Mouse (Mus musculus) cortical plate, adult 2 months (tissue): ENCODE measurements around the gene Cd19. TPM values are rescaled to one million over a fixed set of nuclear protein-coding genes. Genes with fewer than 3 reads are reported as not detected.
A peak's percentile ranks its signal among the peaks of the same experiment; 100 is the strongest.

Experiments used
- H3K27ac ChIP-seq: fragments of 200-500 bp; 2 replicates; pipeline ENCODE4 v1.5.1; 2012; ENCODE audit warnings: low read length, control low read depth, inconsistent platforms; ENCODE audit not compliant: insufficient read depth
- H3K4me1 ChIP-seq: fragments of 200-500 bp; 2 replicates; pipeline ENCODE4 v1.6.1; 2011; ENCODE audit warnings: low read length; ENCODE audit not compliant: control insufficient read depth, insufficient read depth
- H3K4me3 ChIP-seq: fragments of 200-500 bp; 2 replicates; pipeline ENCODE4 v1.5.1; 2011; ENCODE audit warnings: mild to moderate bottlenecking, low read length, control low read depth; ENCODE audit not compliant: insufficient read depth
- CTCF ChIP-seq: fragments of 200-500 bp; IDR thresholded peaks from 2 replicates; pipeline ENCODE4 v1.5.1; 2011; ENCODE audit warnings: mild to moderate bottlenecking, control low read depth, low read length; ENCODE audit not compliant: insufficient read depth; ENCODE audit errors: extremely low read depth
- POLR2A ChIP-seq: fragments of 200-500 bp; IDR thresholded peaks from 2 replicates; pipeline ENCODE4 v1.6.1; 2011; ENCODE audit warnings: mild to moderate bottlenecking, low read length, control low read depth; ENCODE audit not compliant: insufficient read depth; ENCODE audit errors: extremely low read depth
- polyA plus RNA-seq: library from polyadenylated mRNA; depleted of rRNA; stranded (reverse); fragments of >200 nt; gene quantifications from 2 replicates; pipeline ENCODE4 v1.2.3, GENCODE M21; 2012

Gene Cd19
- polyA plus RNA-seq, 1 experiment: 0.79 TPM

DNA sequence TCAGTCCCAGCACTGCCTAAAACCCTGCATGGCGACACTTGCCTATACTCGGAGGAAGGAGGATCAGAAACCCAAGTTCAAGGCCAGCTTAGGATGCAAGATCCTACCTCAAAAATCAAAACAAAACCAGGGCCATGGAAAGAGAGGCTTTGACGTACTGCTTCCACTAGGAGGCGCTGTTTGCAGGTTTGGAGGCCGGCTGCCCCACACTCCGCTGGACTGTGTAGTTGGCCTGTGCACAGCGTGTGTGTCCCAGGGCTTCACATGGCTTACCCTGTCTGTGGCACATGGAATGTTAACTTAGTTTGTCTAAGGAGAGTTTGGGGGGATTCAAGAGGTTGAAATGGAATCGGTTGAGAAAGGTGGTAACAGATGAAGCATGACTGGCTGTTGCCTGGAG lies 22.2 kb upstream of the Cd19 start:
- peak; percentile 64 for TF ChIP-seq CTCF
- no peak for TF ChIP-seq POLR2A
- H3K4me3 ChIP-seq: no peak overlapping the region
- H3K4me1 ChIP-seq: no peaks in the 10 kb centered on the region
- H3K27ac ChIP-seq: no peak overlapping the region

DNA sequence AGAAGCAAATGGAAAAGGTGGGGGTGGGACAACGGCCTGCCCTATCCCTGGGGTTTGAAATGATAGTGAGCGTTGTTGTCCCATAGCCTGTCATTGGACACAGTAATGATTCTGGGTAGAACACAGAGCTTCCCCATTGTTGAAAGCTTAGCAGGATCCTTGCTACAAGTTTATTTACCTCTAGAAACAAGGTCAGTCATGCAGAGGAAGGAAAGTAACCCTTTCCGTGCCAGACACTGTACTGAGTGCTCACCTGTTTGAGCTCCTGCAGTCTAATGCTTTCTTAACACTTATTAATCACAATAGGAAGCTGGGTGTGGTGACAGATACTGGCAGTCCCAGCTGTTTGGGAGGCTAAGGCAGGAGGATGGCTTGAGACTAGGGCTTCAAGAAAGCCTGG lies 21.1 kb upstream of the Cd19 start:
- no peak overlapping the region for H3K4me3 ChIP-seq
- H3K27ac ChIP-seq: no peak overlapping the region
- H3K4me1 ChIP-seq: no peaks in the 10 kb centered on the region
- TF ChIP-seq CTCF (no peak), POLR2A (no peak)

DNA sequence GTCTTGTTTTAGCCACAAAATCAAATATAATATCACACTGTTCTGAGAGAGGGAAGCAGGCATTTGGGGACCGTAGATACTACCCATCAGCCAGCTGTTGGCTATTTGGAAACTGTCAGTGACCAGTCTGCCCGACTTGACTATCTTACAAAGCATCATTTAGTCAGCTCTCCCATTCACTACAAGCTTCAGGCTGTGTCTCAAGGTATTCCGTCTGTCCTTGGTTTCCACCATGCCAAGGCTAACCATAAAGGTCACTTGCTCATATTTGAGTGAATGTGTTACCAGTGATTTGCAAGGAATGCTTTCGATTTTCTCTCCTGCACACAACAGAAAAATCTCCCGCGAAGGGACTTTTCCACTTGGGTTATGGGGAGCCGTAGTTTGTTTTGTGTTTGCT lies 20.0 kb upstream of the Cd19 start:
- no peak overlapping the region for H3K27ac ChIP-seq
- TF ChIP-seq CTCF: no peak
- TF ChIP-seq POLR2A: no peak
- peaks cover under 1% of the 10 kb centered on the region; the same call in 1 of the 2 replicates for H3K4me1 ChIP-seq
- no peak overlapping the region for H3K4me3 ChIP-seq

DNA sequence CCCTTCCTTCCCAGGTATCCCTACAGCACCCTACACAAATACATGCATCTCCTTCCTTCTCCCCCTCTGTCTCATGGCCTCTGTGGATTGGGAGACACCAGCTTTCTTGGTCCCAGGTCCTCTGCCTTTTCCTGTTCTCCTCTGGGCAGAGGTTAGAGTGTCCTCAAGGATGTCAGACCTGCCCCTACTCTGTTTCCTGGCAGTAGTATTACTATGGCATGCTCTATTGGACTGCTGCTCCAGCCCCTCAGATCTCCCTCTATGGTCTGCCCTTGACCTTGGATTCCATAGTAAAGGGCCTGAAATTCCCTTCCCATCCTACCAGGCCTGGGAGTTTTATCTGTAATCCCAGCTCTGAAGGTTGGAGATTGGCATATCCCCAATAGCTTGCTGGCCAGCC lies 15.5 kb upstream of the Cd19 start:
- TF ChIP-seq POLR2A: no peak
- no peak for TF ChIP-seq CTCF
- Histone ChIP-seq H3K27ac (no peak overlapping the region), H3K4me1 (peaks cover 4% of the 10 kb centered on the region), H3K4me3 (no peak overlapping the region)

DNA sequence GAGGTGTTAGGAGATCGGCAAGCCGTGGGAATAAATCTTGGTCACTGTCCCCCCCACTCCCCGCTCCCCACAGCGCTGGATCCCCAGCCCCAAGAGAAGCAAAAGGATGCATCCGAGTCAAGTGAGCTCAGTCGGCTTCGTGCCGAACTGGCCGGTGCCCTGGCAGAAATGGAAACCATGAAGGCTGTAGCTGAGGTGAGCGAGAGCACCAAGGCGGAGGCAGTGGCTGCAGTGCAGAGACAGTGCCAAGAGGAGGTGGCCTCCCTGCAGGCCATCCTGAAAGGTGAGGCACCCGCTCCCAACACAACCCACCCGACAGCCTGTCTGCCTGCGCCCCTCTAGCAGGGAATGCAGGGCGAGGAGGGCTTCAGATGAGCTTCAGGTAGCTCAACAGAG lies 14.8 kb upstream of the Cd19 start:
- no peak for TF ChIP-seq POLR2A
- no peak for TF ChIP-seq CTCF
- Histone ChIP-seq H3K4me3 (peak overlapping the region; percentile 82), H3K4me1 (peaks cover 4% of the 10 kb centered on the region), H3K27ac (no peak overlapping the region)

DNA sequence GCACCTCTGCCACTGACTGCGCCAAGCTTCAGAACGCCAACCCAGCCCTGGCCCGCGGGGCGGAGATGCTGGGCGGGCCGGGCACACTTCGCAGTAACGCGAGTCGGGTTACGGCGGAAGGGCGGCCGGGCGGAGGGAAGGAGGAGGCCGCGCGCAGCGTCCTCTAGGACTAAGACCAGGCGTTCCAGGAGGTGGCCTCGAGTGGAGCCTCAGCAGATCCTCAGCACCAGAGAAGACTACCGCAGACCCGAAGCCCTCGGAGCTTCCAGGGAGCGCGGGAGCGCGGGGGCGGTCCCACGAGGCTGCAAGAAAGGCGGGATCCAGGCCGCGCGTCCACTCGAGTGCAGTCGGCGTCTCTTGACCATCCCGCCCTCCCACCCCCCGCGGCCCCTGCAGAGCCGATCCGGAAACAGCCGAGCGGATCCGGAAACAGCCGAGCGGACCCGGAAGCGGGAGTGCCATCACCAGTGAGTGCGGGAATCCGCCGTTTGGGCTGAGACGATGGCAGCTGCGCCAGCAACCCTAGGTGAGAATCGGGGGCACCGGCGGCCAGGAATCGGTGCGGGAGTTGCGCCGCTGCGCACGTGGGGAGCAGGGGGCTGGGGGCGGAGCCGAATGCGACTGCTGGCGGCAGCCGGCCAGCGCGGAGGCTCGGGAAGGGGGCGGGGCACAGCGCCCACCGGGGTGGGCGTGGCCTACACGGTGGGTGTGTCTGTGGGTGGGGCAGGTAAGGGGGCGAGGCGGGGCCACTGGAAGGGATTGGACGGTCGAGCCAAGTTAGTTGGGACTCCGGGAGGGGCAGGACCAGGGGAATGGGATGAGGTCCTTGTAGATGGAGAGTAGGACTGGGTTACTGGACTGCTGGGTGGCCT lies 14.2 kb upstream of the Cd19 start, which contains the start of gene Rabep2:
Gene Rabep2 (plus strand): TSS at position 129 of the 872 bp plus-strand sequence.
- peaks cover 4% of the 10 kb centered on the region for H3K4me1 ChIP-seq
- peak within 1 kb of the TSS; percentile 82; the same call in 1 of the 2 replicates for H3K27ac ChIP-seq
- TF ChIP-seq POLR2A (peak; percentile 51; the same call in 1 of the 2 replicates), CTCF (no peak)
- H3K4me3 ChIP-seq: peak within 1 kb of the TSS; percentile 82

DNA sequence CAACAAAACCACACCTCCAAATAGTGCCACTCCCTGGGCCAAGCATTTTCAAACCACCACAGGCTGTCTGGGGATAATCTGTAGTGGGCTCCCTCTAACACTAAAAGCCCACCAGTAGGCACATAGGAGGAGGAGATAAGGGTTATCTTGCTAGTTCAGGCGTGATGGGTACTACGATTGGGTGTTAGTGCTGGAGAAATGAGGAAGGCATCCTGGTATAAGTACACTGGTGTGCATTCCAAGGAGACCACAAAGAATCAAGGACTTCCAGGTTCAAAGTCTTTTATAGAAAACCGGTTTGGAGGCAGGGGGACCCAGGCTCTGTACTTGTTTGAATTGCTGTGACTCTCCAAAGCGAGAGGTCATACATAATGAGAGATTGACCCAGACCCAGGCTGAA lies 13.5 kb upstream of the Cd19 start:
- Histone ChIP-seq H3K4me1 (peaks cover 4% of the 10 kb centered on the region), H3K27ac (no peak overlapping the region), H3K4me3 (peak overlapping the region; percentile 82)
- no peak for TF ChIP-seq CTCF
- TF ChIP-seq POLR2A: no peak

DNA sequence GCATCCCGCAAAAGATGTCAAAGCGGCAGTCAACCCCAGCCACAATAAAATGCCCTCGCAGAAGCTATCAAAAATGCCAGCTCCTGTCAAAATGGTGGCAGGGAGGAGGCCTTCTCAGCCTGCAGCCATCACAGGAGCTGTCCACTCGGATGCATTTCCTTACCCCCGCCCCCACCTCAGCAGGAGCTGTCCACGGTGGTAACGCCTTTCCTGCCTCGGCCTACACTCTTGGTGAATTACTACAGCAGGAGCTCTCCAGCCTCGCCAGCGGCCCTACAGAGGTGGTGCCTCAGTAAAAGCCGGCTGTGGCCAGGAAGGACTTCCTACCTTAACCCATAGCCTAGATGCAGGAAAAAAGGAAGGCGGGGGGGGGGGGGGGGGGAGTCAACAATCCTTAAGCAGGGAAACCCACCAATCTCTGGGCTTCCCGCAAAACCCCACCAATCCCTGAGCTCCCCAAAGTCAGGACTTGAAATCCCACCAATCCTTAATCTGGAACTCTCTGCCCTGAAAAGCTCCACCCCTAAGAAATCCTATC lies 12.7 kb upstream of the Cd19 start:
- TF ChIP-seq CTCF (no peak), POLR2A (no peak)

DNA sequence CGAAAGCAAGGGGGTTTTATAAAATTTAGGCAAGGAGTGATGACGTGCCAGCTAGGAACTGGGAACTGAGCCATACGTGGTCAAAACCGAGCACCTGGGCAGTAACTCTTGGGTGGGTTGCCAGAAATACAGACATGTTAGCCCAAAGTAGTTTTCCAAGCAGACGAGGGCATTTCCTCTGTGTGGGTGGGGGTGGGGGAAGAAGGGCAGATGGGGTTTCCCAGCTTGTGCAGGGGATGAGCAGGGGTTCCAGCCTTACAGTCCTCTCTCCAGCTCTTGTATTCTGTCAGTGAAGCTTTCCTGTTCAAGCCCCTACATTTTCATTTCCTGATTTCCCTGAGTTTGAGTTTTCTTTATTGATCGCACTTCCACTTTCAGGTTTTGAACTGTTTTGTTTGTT lies 9.5 kb upstream of the Cd19 start:
- TF ChIP-seq CTCF (no peak), POLR2A (no peak)
- Histone ChIP-seq H3K4me1 (no peaks in the 10 kb centered on the region), H3K4me3 (no peak overlapping the region)

More for the DNA sequence above, 12.7 kb upstream of the Cd19 start:
- peaks cover 4% of the 10 kb centered on the region for H3K4me1 ChIP-seq
- H3K4me3 ChIP-seq: no peak overlapping the region
- no peak overlapping the region for H3K27ac ChIP-seq

DNA sequence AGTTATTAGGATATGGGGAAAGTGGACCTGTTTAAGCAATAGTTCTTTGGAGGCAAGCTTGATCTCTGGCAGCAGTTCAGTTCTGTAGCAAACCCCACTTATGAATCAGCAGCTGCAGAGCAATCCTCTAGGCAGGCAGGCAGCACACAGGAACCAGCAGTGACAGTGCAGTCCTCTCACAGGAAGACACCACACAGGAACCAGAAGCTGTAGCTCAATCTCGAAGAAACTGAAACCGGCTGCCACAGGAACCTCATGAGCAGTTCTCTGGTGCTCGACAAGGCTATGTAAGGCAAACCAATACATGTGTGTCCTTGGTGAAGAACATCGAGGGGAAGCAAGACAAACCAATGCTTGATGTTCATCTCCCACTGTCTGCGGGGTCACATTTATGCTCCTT lies 7.1 kb upstream of the Cd19 start:
- Histone ChIP-seq H3K27ac (no peak overlapping the region), H3K4me3 (no peak overlapping the region), H3K4me1 (no peaks in the 10 kb centered on the region)
- TF ChIP-seq POLR2A (no peak), CTCF (no peak)

More for the DNA sequence above, 9.5 kb upstream of the Cd19 start:
- H3K27ac ChIP-seq: no peak overlapping the region
